Comparison of ENCODE assay signal across 8 mouse cellular contexts in genomic region chr11:90382005-90382611, GRCm38 (mm10). TPM values are rescaled to one million over a fixed set of nuclear protein-coding genes. Genes with fewer than 3 reads are reported as not detected.
DNase-seq lines count a peak whose midpoint lies in the region; ATAC-seq and TF ChIP-seq lines count a peak whose summit lies in the region.

No protein-coding gene starts in this region.

- no peak overlapping the region for H3K4me3 ChIP-seq in forebrain, postnatal 0 days (ENCODE audit: low read depth, low read length)
- H3K4me3 ChIP-seq in liver, embryonic 16.5 days (ENCODE audit: low read depth, low read length), result no peak overlapping the region

- H3K27me3 ChIP-seq in forebrain, postnatal 0 days (ENCODE audit: insufficient read depth, low read length), result no peaks in the 10 kb centered on the region
- no peaks in the 10 kb centered on the region; the same call in 1 of the 2 replicates for H3K27me3 ChIP-seq in liver, embryonic 16.5 days (ENCODE audit: control insufficient read depth, insufficient read depth, low read depth, low read length)

- 0 out of 2 replicates have a peak overlapping the region, but pooled peaks have one; percentile 21 for H3K27ac ChIP-seq in forebrain, postnatal 0 days (ENCODE audit: low read depth, low read length)
- 0 out of 2 replicates have a peak overlapping the region, but pooled peaks have one; percentile 49 for H3K27ac ChIP-seq in liver, embryonic 16.5 days (ENCODE audit: low read length)

- peak overlapping the region; percentile 21 for H3K4me2 ChIP-seq in forebrain, postnatal 0 days (ENCODE audit: low read depth)
- H3K4me2 ChIP-seq in liver, embryonic 16.5 days (ENCODE audit: low read depth, low read length), result no peak overlapping the region

- H3K4me1 ChIP-seq in forebrain, postnatal 0 days (ENCODE audit: insufficient read depth), result peaks cover 13% of the 10 kb centered on the region; the same call in 1 of the 2 replicates
- peaks cover 3% of the 10 kb centered on the region for H3K4me1 ChIP-seq in liver, embryonic 16.5 days (ENCODE audit: control insufficient read depth, low read depth, low read length)

- intact Hi-C loops in heart, postnatal 14 days (cut with DNase I), result loop anchor here (5.0 kb wide), 1 partner anchor 35 kb away; no protein-coding TSS in a partner anchor

- TF ChIP-seq CTCF in forebrain, postnatal 0 days (IDR thresholded peaks at IDR 0.05; ENCODE audit: low read depth), result no peak

- peak; percentile 43 for DNase-seq in ovary, adult 18-20 months (ENCODE audit: low spot score)
- DNase-seq in ovary, postnatal 14 days (ENCODE audit: low spot score), result no peak
- peak; percentile 74 for DNase-seq in forebrain, postnatal 0 days
- DNase-seq in heart, postnatal 14 days, result peak; percentile 79 to 83
- peak; percentile 96 to 97 for DNase-seq in kidney, postnatal 25 days
- peak; percentile 55 for DNase-seq in right cerebral cortex, postnatal 25 days
- no peak for DNase-seq in B cell, adult 2 months

- H3K9me3 ChIP-seq in forebrain, postnatal 0 days (ENCODE audit: low read length), result no peaks in the 10 kb centered on the region
- no peaks in the 10 kb centered on the region for H3K9me3 ChIP-seq in liver, embryonic 16.5 days (replicated peaks; ENCODE audit: control insufficient read depth, low read length)

- 10% methylated on average over 6 of the region's 6 CpGs for WGBS in forebrain, postnatal 0 days
- 46% methylated on average over 6 of the region's 6 CpGs for WGBS in liver, embryonic 16.5 days (ENCODE audit: insufficient replicate concordance)

- no peak overlapping the region for H3K9ac ChIP-seq in forebrain, postnatal 0 days
- H3K9ac ChIP-seq in liver, embryonic 16.5 days (ENCODE audit: low read depth, low read length), result no peak overlapping the region

- no peaks in the 10 kb centered on the region for H3K36me3 ChIP-seq in forebrain, postnatal 0 days (ENCODE audit: insufficient read depth)
- H3K36me3 ChIP-seq in liver, embryonic 16.5 days (ENCODE audit: control insufficient read depth, insufficient read depth), result no peaks in the 10 kb centered on the region

- ATAC-seq in forebrain, postnatal 0 days, result peak; percentile 90
- ATAC-seq in liver, embryonic 16.5 days (ENCODE audit: low read depth), result peak; percentile 92

RNA-seq across cellular contexts. Expression of gene Hlf, which starts 8.6 kb away (rescaled TPM):
- total RNA-seq in forebrain, postnatal 0 days (2014; rRNA removed), result 5.7 and 6.8 TPM in 2 replicates
- polyA plus RNA-seq in forebrain, postnatal 0 days (2015; fragmentation: Nextera tagmentation; extraction: Ambion mirVana), result 5.5 and 9.7 TPM in 2 replicates
- 10 to 100 TPM; 21.8 to 22.4 TPM for total RNA-seq in heart, postnatal 14 days (2021)
- polyA plus RNA-seq in liver, embryonic 16.5 days (2015; fragmentation: Nextera tagmentation; extraction: Ambion mirVana), result 6.0 and 7.1 TPM in 2 replicates

Comparison
In these comparisons a context has a peak if more than half of its experiments do, and no peak if none do; other contexts are left out.
1. DNase-seq: peak in ovary, adult 18-20 months (single experiment), forebrain, postnatal 0 days (single experiment), heart, postnatal 14 days (2 of 2), kidney, postnatal 25 days (2 of 2) and right cerebral cortex, postnatal 25 days (single experiment); none in ovary, postnatal 14 days (single experiment) and B cell, adult 2 months (0 of 2).